Mouse (Mus musculus) heart, embryonic 11.5 days (tissue): ENCODE data around the gene Zfp61. TPM values are rescaled to one million over a fixed set of nuclear protein-coding genes. Genes with fewer than 3 reads are reported as not detected.
"Not testable (repeated sequence)": the region's sequence is repeated elsewhere in the genome, so short reads cannot be mapped to it uniquely, and the experiment has no call there.

ENCODE experiments used
- ATAC-seq: fragments of 200-750 bp; cut with Nextera tagmentation; replicated peaks from 2 replicates; pipeline ENCODE4 v1.8.0; 2017; ENCODE audit warnings: moderate library complexity; ENCODE audit not compliant: insufficient number of reproducible peaks, low FRiP score, low TSS enrichment
- H3K27ac ChIP-seq: fragments of 300-500 bp; sonication (generic); 2 replicates; pipeline ENCODE4 v1.5.1; 2014; ENCODE audit warnings: mild to moderate bottlenecking, low read depth, low read length
- H3K27me3 ChIP-seq: fragments of 300-500 bp; sonication (generic); 2 replicates; pipeline ENCODE4 v1.6.1; 2014; ENCODE audit warnings: mild to moderate bottlenecking, low read length, mixed read lengths; ENCODE audit not compliant: control insufficient read depth, insufficient read depth
- H3K36me3 ChIP-seq: fragments of 300-500 bp; sonication (generic); 2 replicates; pipeline ENCODE4 v1.6.1; 2014; ENCODE audit warnings: mild to moderate bottlenecking, low read length, moderate library complexity, mixed read lengths; ENCODE audit not compliant: control insufficient read depth, insufficient read depth
- H3K4me1 ChIP-seq: fragments of 300-500 bp; sonication (generic); 2 replicates; pipeline ENCODE4 v1.6.1; 2014; ENCODE audit warnings: low read length; ENCODE audit not compliant: control insufficient read depth, insufficient read depth
- H3K4me2 ChIP-seq: fragments of 300-500 bp; sonication (generic); 2 replicates; pipeline ENCODE4 v1.6.1; 2014; ENCODE audit warnings: mild to moderate bottlenecking, moderate library complexity
- H3K4me3 ChIP-seq: fragments of 300-500 bp; sonication (generic); 2 replicates; pipeline ENCODE4 v1.5.1; 2014; ENCODE audit warnings: low read depth, low read length
- H3K9ac ChIP-seq: fragments of 300-500 bp; sonication (generic); 2 replicates; pipeline ENCODE4 v1.6.1; 2014; ENCODE audit warnings: mild to moderate bottlenecking, low read depth, low read length, moderate library complexity
- H3K9me3 ChIP-seq: fragments of 300-500 bp; sonication (generic); replicated peaks from 2 replicates; pipeline ENCODE4 v1.6.1; 2016; ENCODE audit warnings: low read length; ENCODE audit not compliant: control insufficient read depth
- WGBS: fragments of 180-500 bp; shearing (Covaris S2); extraction: QIAGEN DNeasy Blood & Tissue Kit; methylation state at CpG from one replicate; pipeline ENCODE4 v1.1.7; 2014; ENCODE audit not compliant: insufficient replicate concordance; 5-methylcytosine and 5-hydroxymethylcytosine counted together
- polyA plus RNA-seq: library from polyadenylated mRNA; unstranded; fragments of >200 nt; fragmentation: Nextera tagmentation; extraction: Ambion mirVana; gene quantifications from 2 replicates; pipeline ENCODE4 v1.2.1, GENCODE M21; 2014

The Zfp61 gene
- polyA plus RNA-seq, 1 experiment from 2014 or later = 16.4 TPM

GRCm38 (mm10) chr7:24278771-24279170 lies 22.3 kb downstream of the Zfp61 start:
- H3K9me3 ChIP-seq, H3K4me1 ChIP-seq, ATAC-seq, H3K4me3 ChIP-seq, H3K27ac ChIP-seq, H3K9ac ChIP-seq, H3K4me2 ChIP-seq, H3K27me3 ChIP-seq: not testable (repeated sequence)
- 80% methylated on average over 3 of the region's 3 CpGs for WGBS
- H3K36me3 ChIP-seq = peaks cover 17% of the 10 kb centered on the region

- Histone ChIP-seq H3K27me3 (no peaks in the 10 kb centered on the region), H3K9me3 (no peaks in the 10 kb centered on the region), H3K4me2 (no peak overlapping the region), H3K36me3 (peaks cover 18% of the 10 kb centered on the region), H3K27ac (no peak overlapping the region), H3K9ac (no peak overlapping the region), H3K4me1 (no peaks in the 10 kb centered on the region), H3K4me3 (no peak overlapping the region)
- no peak for ATAC-seq
- WGBS = 91% methylated on average over 4 of the region's 4 CpGs
Observed at GRCm38 (mm10) chr7:24274456-24274855, 26.6 kb downstream of the Zfp61 start.

- Histone ChIP-seq H3K9me3 (no peaks in the 10 kb centered on the region), H3K9ac (no peak overlapping the region), H3K36me3 (peaks cover 15% of the 10 kb centered on the region), H3K4me2 (no peak overlapping the region), H3K4me3 (no peak overlapping the region), H3K4me1 (no peaks in the 10 kb centered on the region), H3K27me3 (no peaks in the 10 kb centered on the region), H3K27ac (no peak overlapping the region)
- WGBS = 96% methylated on average over 6 of the region's 6 CpGs
- no peak for ATAC-seq
Observed at GRCm38 (mm10) chr7:24271191-24271590, 29.8 kb downstream of the Zfp61 start.

- Histone ChIP-seq H3K9me3 (no peaks in the 10 kb centered on the region), H3K9ac (peak within 1 kb of the TSS; percentile 83), H3K4me2 (peak within 1 kb of the TSS; percentile 82), H3K4me3 (peak within 1 kb of the TSS; percentile 71), H3K4me1 (no peaks in the 10 kb centered on the region), H3K27me3 (no peaks in the 10 kb centered on the region), H3K27ac (peak within 1 kb of the TSS; percentile 74), H3K36me3 (peaks cover 15% of the 10 kb centered on the region)
- ATAC-seq = peak; percentile 82
- 0% methylated on average over 12 of the region's 12 CpGs for WGBS
Observed at GRCm38 (mm10) chr7:24270288-24270672, 30.8 kb downstream of the Zfp61 start, which contains the start of gene Zfp93. TSS of gene Zfp93 (plus strand) at chr7:24270420.

GRCm38 (mm10) chr7:24269667-24270287 lies 31.3 kb downstream of the Zfp61 start:
- Histone ChIP-seq H3K36me3 (peaks cover 10% of the 10 kb centered on the region), H3K4me2 (peak overlapping the region; percentile 82), H3K9ac (peak overlapping the region; percentile 83), H3K4me3 (peak overlapping the region; percentile 71), H3K27me3 (no peaks in the 10 kb centered on the region), H3K27ac (no peak overlapping the region), H3K9me3 (no peaks in the 10 kb centered on the region), H3K4me1 (no peaks in the 10 kb centered on the region)
- WGBS = 35% methylated on average over 7 of the region's 7 CpGs
- peak; percentile 37; the same call in 1 of the 2 replicates for ATAC-seq

GRCm38 (mm10) chr7:24269256-24269655 lies 31.8 kb downstream of the Zfp61 start:
- Histone ChIP-seq H3K27ac (no peak overlapping the region), H3K36me3 (0 out of 2 replicates have a peak, but pooled peaks cover 4% of the 10 kb centered on the region), H3K9me3 (no peaks in the 10 kb centered on the region), H3K9ac (no peak overlapping the region), H3K27me3 (no peaks in the 10 kb centered on the region), H3K4me3 (no peak overlapping the region), H3K4me2 (no peak overlapping the region), H3K4me1 (no peaks in the 10 kb centered on the region)
- ATAC-seq = no peak
- 72% methylated on average over 3 of the region's 3 CpGs for WGBS

GRCm38 (mm10) chr7:24268176-24269155 lies 32.6 kb downstream of the Zfp61 start:
- H3K9me3 ChIP-seq = no peaks in the 10 kb centered on the region
- H3K4me3 ChIP-seq = no peak overlapping the region
- H3K36me3 ChIP-seq = no peaks in the 10 kb centered on the region
- H3K27ac ChIP-seq = no peak overlapping the region
- no peaks in the 10 kb centered on the region for H3K4me1 ChIP-seq
- no peaks in the 10 kb centered on the region for H3K27me3 ChIP-seq
- ATAC-seq = no peak
- no peak overlapping the region for H3K4me2 ChIP-seq
- 69% methylated on average over 24 of the region's 24 CpGs for WGBS
- H3K9ac ChIP-seq = no peak overlapping the region

GRCm38 (mm10) chr7:24260000-24260312 lies 41.1 kb downstream of the Zfp61 start:
- H3K27ac ChIP-seq = no peak overlapping the region
- H3K4me1 ChIP-seq = no peaks in the 10 kb centered on the region
- H3K9me3 ChIP-seq = no peaks in the 10 kb centered on the region
- H3K4me2 ChIP-seq = no peak overlapping the region
- H3K27me3 ChIP-seq = no peaks in the 10 kb centered on the region
- H3K4me3 ChIP-seq = no peak overlapping the region
- no peak for ATAC-seq
- WGBS = 87% methylated on average over 4 of the region's 4 CpGs
- H3K36me3 ChIP-seq = peaks cover 8% of the 10 kb centered on the region; the same call in 1 of the 2 replicates
- no peak overlapping the region for H3K9ac ChIP-seq
